Mouse (Mus musculus) layer of hippocampus, postnatal 14 days (tissue): ENCODE results near the gene Lpp. TPM values are rescaled to one million over a fixed set of nuclear protein-coding genes. Genes with fewer than 3 reads are reported as not detected.
A peak's percentile ranks its signal among the peaks of the same experiment; 100 is the strongest.

ENCODE experiments used
- DNase-seq, 2 experiments: peaks; one replicate each; pipeline ENCODE4 v3.0.0; 2021 to 2022; ENCODE audit warnings: low spot score in 2 of 2, mixed read lengths in 1 of 2
- total RNA-seq, 2 experiments: library from RNA; stranded (reverse); gene quantifications; 2 replicates each; pipeline ENCODE4 v1.2.3; 2021

The Lpp gene
- total RNA-seq, 2 experiments from 2014 or later, result 10.1 to 12.2 TPM

- DNase-seq, result no peak
Measured at GRCm38 (mm10) chr16:24859509-24860140, 466.3 kb downstream of the Lpp start.

GRCm38 (mm10) chr16:24860445-24860844 is 467.1 kb downstream of the Lpp start:
- no peak for DNase-seq

- DNase-seq, result no peak
Measured at GRCm38 (mm10) chr16:24861374-24861773, 468.1 kb downstream of the Lpp start.

GRCm38 (mm10) chr16:24874235-24874634 is 480.9 kb downstream of the Lpp start:
- DNase-seq, result no peak

GRCm38 (mm10) chr16:24875661-24876060 is 482.4 kb downstream of the Lpp start:
- no peak for DNase-seq

GRCm38 (mm10) chr16:24878977-24879376 is 485.7 kb downstream of the Lpp start:
- no peak for DNase-seq

- DNase-seq, result peak; percentile 11 to 40
Measured at GRCm38 (mm10) chr16:24880698-24881097, 487.4 kb downstream of the Lpp start.

- no peak for DNase-seq
Measured at GRCm38 (mm10) chr16:24881981-24882775, 488.9 kb downstream of the Lpp start.

- DNase-seq, result no peak
Measured at GRCm38 (mm10) chr16:24884017-24884416, 490.7 kb downstream of the Lpp start.

GRCm38 (mm10) chr16:24886346-24886745 is 493.0 kb downstream of the Lpp start:
- no peak for DNase-seq

- no peak for DNase-seq
Measured at GRCm38 (mm10) chr16:24886943-24887342, 493.6 kb downstream of the Lpp start.

GRCm38 (mm10) chr16:24891453-24891852 is 498.1 kb downstream of the Lpp start:
- no peak for DNase-seq

- no peak for DNase-seq
Measured at GRCm38 (mm10) chr16:24895160-24895559, 501.9 kb downstream of the Lpp start.

GRCm38 (mm10) chr16:24897641-24898040 is 504.3 kb downstream of the Lpp start:
- no peak for DNase-seq

GRCm38 (mm10) chr16:24900241-24900796 is 507.0 kb downstream of the Lpp start:
- DNase-seq, result no peak

GRCm38 (mm10) chr16:24901139-24901859 is 508.0 kb downstream of the Lpp start:
- DNase-seq, result no peak

GRCm38 (mm10) chr16:24902111-24902510 is 508.8 kb downstream of the Lpp start:
- DNase-seq, result no peak

- DNase-seq, result peak in 1 of 2 experiments; percentile 55
Measured at GRCm38 (mm10) chr16:24908926-24909325, 515.6 kb downstream of the Lpp start.

- no peak for DNase-seq
Measured at GRCm38 (mm10) chr16:24910321-24910720, 517.0 kb downstream of the Lpp start.

- no peak for DNase-seq
Measured at GRCm38 (mm10) chr16:24910834-24911233, 517.5 kb downstream of the Lpp start.

GRCm38 (mm10) chr16:24912381-24912780 is 519.1 kb downstream of the Lpp start:
- no peak for DNase-seq

- DNase-seq, result no peak
Measured at GRCm38 (mm10) chr16:24913021-24913420, 519.7 kb downstream of the Lpp start.
